Mouse (Mus musculus) CH12.LX (cell line): ENCODE measurements around the gene Abr. TPM values are rescaled to one million over a fixed set of nuclear protein-coding genes. Genes with fewer than 3 reads are reported as not detected.

Experiments
- DNase-seq: peaks from one replicate; pipeline ENCODE4 v3.0.0-alpha.2; 2013; ENCODE audit errors: extremely low read depth
- H3K27ac ChIP-seq: 2 replicates; pipeline ENCODE4 v1.5.1; 2012; ENCODE audit warnings: low read depth, mild to moderate bottlenecking, control low read depth, moderate library complexity; ENCODE audit not compliant: insufficient read depth
- H3K27me3 ChIP-seq: replicated peaks from 2 replicates; pipeline ENCODE3; 2012; ENCODE audit warnings: inconsistent platforms
- H3K36me3 ChIP-seq, 2 experiments: replicated peaks in 1 of 2; 2 replicates each; pipeline versions ENCODE3 to v1.6.1; 2012; ENCODE audit warnings: inconsistent platforms in 1 of 2, low read length in 1 of 2, mild to moderate bottlenecking in 1 of 2, mixed read lengths in 1 of 2, moderate library complexity in 1 of 2; ENCODE audit not compliant: control insufficient read depth in 1 of 2, insufficient read depth in 1 of 2
- H3K4me1 ChIP-seq, 2 experiments: 2 replicates each; pipeline ENCODE4 v1.6.1; 2012; ENCODE audit warnings: inconsistent platforms in 1 of 2, moderate library complexity in 1 of 2; ENCODE audit not compliant: insufficient read depth in 2 of 2, control insufficient read depth in 1 of 2
- H3K4me2 ChIP-seq: 2 replicates; pipeline ENCODE4 v1.6.1; 2012; ENCODE audit warnings: low read depth, mild to moderate bottlenecking, control low read depth; ENCODE audit not compliant: poor library complexity, insufficient read depth, severe bottlenecking
- H3K4me3 ChIP-seq, 3 experiments: fragments of 150-350 bp in 1 of 3; sonication (generic) in 1 of 3; replicated peaks in 1 of 3; 2 replicates each; pipeline versions ENCODE3 to v1.5.1; 2011 to 2012; ENCODE audit warnings: low read depth in 2 of 3, low read length in 2 of 3, mild to moderate bottlenecking in 2 of 3, moderate library complexity in 2 of 3, control low read depth in 1 of 3, improper control_type of control experiment in 1 of 3, inconsistent platforms in 1 of 3, mixed read lengths in 1 of 3; ENCODE audit not compliant: poor library complexity in 1 of 3
- H3K79me2 ChIP-seq: replicated peaks from 2 replicates; pipeline ENCODE4 v1.6.1; 2012; ENCODE audit warnings: mild to moderate bottlenecking, moderate library complexity; ENCODE audit not compliant: control insufficient read depth, poor library complexity, insufficient read depth, severe bottlenecking; ENCODE audit errors: extremely low read depth
- H3K9ac ChIP-seq: 2 replicates; pipeline ENCODE4 v1.6.1; 2012; ENCODE audit warnings: low read depth, mild to moderate bottlenecking, control low read depth, moderate library complexity; ENCODE audit not compliant: insufficient read depth
- H3K9me3 ChIP-seq: replicated peaks from 2 replicates; pipeline ENCODE3; 2012; ENCODE audit warnings: low read length, inconsistent platforms, mixed read lengths
- BHLHE40 ChIP-seq: IDR thresholded peaks from 2 replicates; pipeline ENCODE4 v1.6.1; 2011; ENCODE audit warnings: mild to moderate bottlenecking, low read depth, low read length, improper control_type of control experiment
- CHD1 ChIP-seq: IDR thresholded peaks from 2 replicates; pipeline ENCODE4 v1.6.1; 2012; ENCODE audit warnings: low read depth, low read length, improper control_type of control experiment, inconsistent platforms
- CHD2 ChIP-seq: IDR thresholded peaks from 2 replicates; pipeline ENCODE4 v1.6.1; 2011; ENCODE audit warnings: low read length, improper control_type of control experiment
- CTCF ChIP-seq, 2 experiments: IDR thresholded peaks in 1 of 2; conservative IDR thresholded peaks in 1 of 2; 2 replicates each; pipeline ENCODE4 v1.5.1; 2011 to 2012; ENCODE audit warnings: low read depth in 2 of 2, low read length in 2 of 2, improper control_type of control experiment in 1 of 2, inconsistent platforms in 1 of 2, mild to moderate bottlenecking in 1 of 2, moderate library complexity in 1 of 2
- E2F4 ChIP-seq: IDR thresholded peaks from 2 replicates; pipeline ENCODE4 v1.6.1; 2011; ENCODE audit warnings: low read depth, low read length, improper control_type of control experiment; ENCODE audit not compliant: insufficient replicate concordance
- ELF1 ChIP-seq: IDR thresholded peaks from 2 replicates; pipeline ENCODE4 v1.6.1; 2014; ENCODE audit warnings: low read depth, mild to moderate bottlenecking, inconsistent platforms, low read length, improper control_type of control experiment
- EP300 ChIP-seq: IDR thresholded peaks from 2 replicates; pipeline ENCODE4 v1.6.1; 2011; ENCODE audit warnings: low read length, improper control_type of control experiment
- ETS1 ChIP-seq: conservative IDR thresholded peaks from 2 replicates; pipeline ENCODE4 v1.6.1; 2012; ENCODE audit warnings: low read depth, mild to moderate bottlenecking, inconsistent platforms, low read length, improper control_type of control experiment, moderate library complexity
- GABPA ChIP-seq: IDR thresholded peaks from 2 replicates; pipeline ENCODE4 v1.6.1; 2012; ENCODE audit warnings: low read depth, low read length, improper control_type of control experiment, inconsistent platforms; ENCODE audit not compliant: insufficient replicate concordance
- HCFC1 ChIP-seq: IDR thresholded peaks from 2 replicates; pipeline ENCODE4 v1.6.1; 2012; ENCODE audit warnings: low read depth, mild to moderate bottlenecking, inconsistent platforms, low read length, improper control_type of control experiment
- IRF4 ChIP-seq: IDR thresholded peaks from 2 replicates; pipeline ENCODE4 v1.6.1; 2014; ENCODE audit warnings: low read depth, mild to moderate bottlenecking, inconsistent platforms, low read length, improper control_type of control experiment
- JUN ChIP-seq: IDR thresholded peaks from 2 replicates; pipeline ENCODE4 v1.6.1; 2011; ENCODE audit warnings: low read depth, mild to moderate bottlenecking, low read length, improper control_type of control experiment, moderate library complexity; ENCODE audit not compliant: insufficient read depth
- JUND ChIP-seq: conservative IDR thresholded peaks from 2 replicates; pipeline ENCODE4 v1.6.1; 2011; ENCODE audit warnings: low read depth, low read length, improper control_type of control experiment
- KAT2A ChIP-seq: IDR thresholded peaks from 2 replicates; pipeline ENCODE4 v1.6.1; 2012; ENCODE audit warnings: low read length, improper control_type of control experiment, inconsistent platforms; ENCODE audit not compliant: insufficient replicate concordance
- MAFK ChIP-seq: IDR thresholded peaks from 2 replicates; pipeline ENCODE4 v1.6.1; 2011; ENCODE audit warnings: low read length, improper control_type of control experiment; ENCODE audit not compliant: insufficient replicate concordance
- MAX ChIP-seq: IDR thresholded peaks from 2 replicates; pipeline ENCODE4 v1.6.1; 2011; ENCODE audit warnings: low read length, improper control_type of control experiment
- MAZ ChIP-seq: IDR thresholded peaks from 2 replicates; pipeline ENCODE4 v1.6.1; 2012; ENCODE audit warnings: low read depth, mild to moderate bottlenecking, inconsistent platforms, low read length, improper control_type of control experiment, moderate library complexity
- MEF2A ChIP-seq: IDR thresholded peaks from 2 replicates; pipeline ENCODE4 v1.6.1; 2014; ENCODE audit warnings: low read depth, mild to moderate bottlenecking, inconsistent platforms, low read length, improper control_type of control experiment, borderline replicate concordance
- MXI1 ChIP-seq: IDR thresholded peaks from 2 replicates; pipeline ENCODE4 v1.6.1; 2011; ENCODE audit warnings: mild to moderate bottlenecking, low read depth, low read length, improper control_type of control experiment
- MYC ChIP-seq: IDR thresholded peaks from 2 replicates; pipeline ENCODE4 v1.6.1; 2011; ENCODE audit warnings: low read depth, mild to moderate bottlenecking, improper control_type of control experiment, low read length
- NELFE ChIP-seq: IDR thresholded peaks from 2 replicates; pipeline ENCODE4 v1.6.1; 2011; ENCODE audit warnings: low read depth, low read length, improper control_type of control experiment
- NRF1 ChIP-seq: IDR thresholded peaks from 2 replicates; pipeline ENCODE4 v1.6.1; 2014; ENCODE audit warnings: low read depth, mild to moderate bottlenecking, inconsistent platforms, low read length, improper control_type of control experiment, moderate library complexity
- PAX5 ChIP-seq: IDR thresholded peaks from 2 replicates; pipeline ENCODE4 v1.6.1; 2012; ENCODE audit warnings: low read length, inconsistent platforms, mixed read lengths
- POLR2A ChIP-seq: IDR thresholded peaks from 2 replicates; pipeline ENCODE4 v1.6.1; 2011; ENCODE audit warnings: low read depth, mild to moderate bottlenecking, improper control_type of control experiment, low read length
- POLR2AphosphoS2 ChIP-seq: IDR thresholded peaks from 2 replicates; pipeline ENCODE4 v1.6.1; 2011; ENCODE audit warnings: low read depth, low read length, improper control_type of control experiment
- RAD21 ChIP-seq: IDR thresholded peaks from 2 replicates; pipeline ENCODE4 v1.6.1; 2011; ENCODE audit warnings: low read depth, mild to moderate bottlenecking, low read length, improper control_type of control experiment, moderate library complexity
- RCOR1 ChIP-seq: conservative IDR thresholded peaks from 2 replicates; pipeline ENCODE4 v1.6.1; 2012; ENCODE audit warnings: low read depth, mild to moderate bottlenecking, inconsistent platforms, low read length, improper control_type of control experiment
- SIN3A ChIP-seq: IDR thresholded peaks from 2 replicates; pipeline ENCODE4 v1.6.1; 2012; ENCODE audit warnings: low read length, improper control_type of control experiment, inconsistent platforms
- SMC3 ChIP-seq: IDR thresholded peaks from 2 replicates; pipeline ENCODE4 v1.6.1; 2011; ENCODE audit warnings: low read depth, low read length, improper control_type of control experiment
- TBP ChIP-seq: conservative IDR thresholded peaks from 2 replicates; pipeline ENCODE4 v1.6.1; 2011; ENCODE audit warnings: low read depth, low read length, improper control_type of control experiment
- TCF12 ChIP-seq: IDR thresholded peaks from 2 replicates; pipeline ENCODE4 v1.6.1; 2014; ENCODE audit warnings: low read depth, mild to moderate bottlenecking, inconsistent platforms, low read length, improper control_type of control experiment
- UBTF ChIP-seq: IDR thresholded peaks from 2 replicates; pipeline ENCODE4 v1.6.1; 2012; ENCODE audit warnings: low read depth, mild to moderate bottlenecking, inconsistent platforms, low read length, improper control_type of control experiment, moderate library complexity
- USF1 ChIP-seq: IDR thresholded peaks from 2 replicates; pipeline ENCODE4 v1.6.1; 2014; ENCODE audit warnings: low read depth, mild to moderate bottlenecking, inconsistent platforms, low read length, improper control_type of control experiment
- USF2 ChIP-seq: conservative IDR thresholded peaks from 2 replicates; pipeline ENCODE4 v1.6.1; 2011; ENCODE audit warnings: low read depth, low read length, improper control_type of control experiment
- ZC3H11A ChIP-seq: IDR thresholded peaks from 2 replicates; pipeline ENCODE4 v1.6.1; 2012; ENCODE audit warnings: low read depth, mild to moderate bottlenecking, inconsistent platforms, low read length, improper control_type of control experiment
- ZKSCAN1 ChIP-seq: IDR thresholded peaks from 2 replicates; pipeline ENCODE4 v1.6.1; 2012; ENCODE audit warnings: low read depth, inconsistent platforms, low read length, improper control_type of control experiment, borderline replicate concordance
- ZMIZ1 ChIP-seq: IDR thresholded peaks from 2 replicates; pipeline ENCODE4 v1.6.1; 2012; ENCODE audit warnings: low read depth, mild to moderate bottlenecking, inconsistent platforms, low read length, improper control_type of control experiment
- ZNF384 ChIP-seq: IDR thresholded peaks from 2 replicates; pipeline ENCODE4 v1.6.1; 2012; ENCODE audit warnings: low read depth, low read length, improper control_type of control experiment, inconsistent platforms
- dilution Hi-C: fragments of 300-500 bp; cut with MboI; formaldehyde crosslinking; loops from 2 replicates; pipeline ENCODE4 v1.14.3; 2020; ENCODE audit warnings: low sequenced_read_pairs; ENCODE audit not compliant: extremely low pct_unique_long_range_greater_than_20kb, extremely low pct_ligation_motif_present
- in situ Hi-C: fragments of 300-500 bp; cut with MboI; formaldehyde crosslinking; loops from 3 replicates; pipeline ENCODE4 v1.14.3; 2019; ENCODE audit warnings: low sequenced_read_pairs, low pct_ligation_motif_present, low pct_unique_long_range_greater_than_20kb, mixed read lengths
- polyA plus RNA-seq: library from polyadenylated mRNA; unstranded; fragments of >175 nt; gene quantifications from 2 replicates; pipeline ENCODE4 v1.2.1, GENCODE M21; 2012; ENCODE audit warnings: low read depth; ENCODE audit not compliant: insufficient read length
- total RNA-seq, 2 experiments: library from RNA; depleted of rRNA; stranded (reverse); fragments of 300-350 nt in 1 of 2; fragments of >200 nt in 1 of 2; gene quantifications; 2 replicates each; pipeline ENCODE4 v1.2.3; 2012 to 2014

Gene Abr
- total and polyA plus RNA-seq, 3 experiments, result 21.0 to 49.5 (median 37.4) TPM

DNA sequence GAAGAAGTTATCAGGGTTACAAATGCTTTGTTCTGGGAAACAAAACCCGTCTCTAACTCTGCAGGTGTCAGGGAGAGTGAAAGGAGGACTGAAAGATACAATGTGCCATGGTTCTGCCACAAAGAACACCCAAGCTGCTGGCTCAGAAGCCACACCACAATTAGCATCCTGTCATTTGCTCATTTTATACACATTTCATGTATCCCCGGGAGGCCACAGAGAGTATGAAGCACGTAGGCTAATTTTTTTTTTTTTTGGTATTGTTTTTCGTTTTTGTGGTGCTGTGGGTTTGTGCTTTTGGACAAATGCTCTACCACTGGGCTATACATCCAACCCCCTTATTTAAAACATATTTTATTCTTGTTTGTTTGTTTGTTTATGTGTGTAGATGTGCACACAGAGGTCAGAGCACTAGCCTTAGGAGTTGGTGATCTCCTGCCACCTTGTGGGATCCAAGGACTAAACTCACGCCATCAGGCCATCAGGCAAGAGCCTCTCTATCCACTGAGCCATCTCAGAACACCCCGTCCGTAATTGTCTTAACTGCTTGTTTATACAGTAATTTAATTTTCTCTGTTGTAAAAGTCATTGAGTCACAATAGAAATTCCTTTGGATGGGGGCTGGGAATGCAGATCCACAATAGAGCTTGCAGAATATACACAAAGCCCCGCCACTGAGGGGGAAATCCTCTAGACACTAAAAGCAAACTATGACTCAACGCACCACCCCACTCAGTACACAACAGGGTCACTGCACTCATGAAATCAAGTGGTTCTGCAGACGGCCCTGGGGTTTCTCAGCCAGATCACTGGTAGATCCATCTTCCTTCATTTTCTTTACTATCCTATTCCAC lies 33.3 kb downstream of the Abr start:
- in situ Hi-C loops (no loop called here), dilution Hi-C loops (no loop called here)
- Histone ChIP-seq H3K4me3 (no peak overlapping the region), H3K9ac (peak overlapping the region; percentile 32; the same call in 1 of the 2 replicates), H3K4me1 (peaks cover 38 to 49% of the 10 kb centered on the region in 2 experiments), H3K36me3 (no peaks in the 10 kb centered on the region), H3K4me2 (peak overlapping the region; percentile 74), H3K27me3 (peaks cover 14% of the 10 kb centered on the region), H3K79me2 (no peaks in the 10 kb centered on the region), H3K27ac (peak overlapping the region; percentile 83), H3K9me3 (peaks cover 8% of the 10 kb centered on the region)
- DNase-seq, result peak; percentile 74
- TF ChIP-seq ZC3H11A, result no peak
- no peak for TF ChIP-seq TBP
- peak; percentile 65; the same call in 1 of the 2 replicates for TF ChIP-seq ETS1
- TF ChIP-seq NRF1, result no peak
- TF ChIP-seq USF2, result no peak
- peak; percentile 65 for TF ChIP-seq BHLHE40
- TF ChIP-seq KAT2A, result no peak
- peak; percentile 80 for TF ChIP-seq CHD2
- 0 out of 2 replicates have a peak, but pooled peaks have one; percentile 31 for TF ChIP-seq UBTF
- TF ChIP-seq MAFK, result no peak
- TF ChIP-seq POLR2A, result no peak
- 0 out of 2 replicates have a peak, but pooled peaks have one; percentile 4 for TF ChIP-seq RCOR1
- TF ChIP-seq GABPA, result no peak
- TF ChIP-seq MAX, result peak; percentile 12; the same call in 1 of the 2 replicates
- TF ChIP-seq MYC, result no peak
- TF ChIP-seq JUND, result 0 out of 2 replicates have a peak, but pooled peaks have one; percentile 40
- TF ChIP-seq SIN3A, result peak; percentile 84
- TF ChIP-seq CTCF (conservative IDR thresholded peaks at IDR 0.05 in 1 of 2, IDR thresholded peaks at IDR 0.05 in 1 of 2; ENCODE audit: low read depth in 2 of 2, low read length in 2 of 2), result peak in 1 of 2 experiments; percentile 49; a peak in 2 of 4 replicates
- peak; percentile 25 for TF ChIP-seq SMC3
- TF ChIP-seq NELFE, result no peak
- peak; percentile 70 for TF ChIP-seq EP300
- TF ChIP-seq PAX5, result no peak
- TF ChIP-seq POLR2AphosphoS2, result no peak
- no peak for TF ChIP-seq MXI1
- TF ChIP-seq CHD1, result peak; percentile 57; the same call in 1 of the 2 replicates
- TF ChIP-seq MEF2A, result peak; percentile 93
- TF ChIP-seq RAD21, result peak; percentile 21
- no peak for TF ChIP-seq ZMIZ1
- no peak for TF ChIP-seq ELF1
- no peak for TF ChIP-seq E2F4
- no peak for TF ChIP-seq USF1
- peak; percentile 29; the same call in 1 of the 2 replicates for TF ChIP-seq HCFC1
- TF ChIP-seq TCF12, result peak; percentile 44; the same call in 1 of the 2 replicates
- TF ChIP-seq IRF4, result peak; percentile 83
- peak; percentile 89 for TF ChIP-seq ZNF384
- TF ChIP-seq ZKSCAN1, result no peak
- TF ChIP-seq JUN, result peak; percentile 77
- peak; percentile 75 for TF ChIP-seq MAZ
